Mouse (Mus musculus): ENCODE measurements around the gene Nr1h4.

Gene Nr1h4

GRCm38 (mm10) chr10:89522481-89522880 lies 10.9 kb downstream of the Nr1h4 start:
- in situ Hi-C loops (cut with MboI; ENCODE audit: low sequenced_read_pairs): no loop called here

DNA sequence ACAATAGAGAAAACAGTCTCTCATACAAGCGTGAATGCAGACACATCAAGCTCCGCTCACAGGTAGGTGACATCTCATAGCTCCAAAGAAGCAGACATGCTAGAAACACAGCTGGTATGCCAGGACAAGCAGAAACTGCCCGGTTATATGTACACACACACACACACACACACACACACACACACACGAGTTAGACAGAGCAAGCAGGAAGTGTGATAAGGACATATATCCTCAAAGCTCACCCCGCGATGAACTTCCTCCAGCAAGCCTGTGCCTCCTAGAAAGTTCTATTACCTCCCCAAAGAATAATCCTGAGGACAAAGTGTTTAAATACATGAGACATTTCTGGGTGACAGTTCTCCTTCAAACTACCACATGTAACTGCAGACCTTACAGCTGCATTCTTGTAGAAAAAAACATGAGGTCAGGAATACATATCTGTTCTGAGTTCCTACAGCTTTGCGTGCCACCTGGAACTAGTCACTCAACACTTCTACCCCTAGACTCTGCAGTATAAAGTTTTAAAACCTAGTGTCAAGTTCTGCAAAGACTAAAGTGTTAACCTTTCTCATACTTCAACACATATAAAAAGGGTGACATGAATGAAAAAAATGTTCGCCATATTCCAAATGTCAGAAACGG lies 11.5 kb downstream of the Nr1h4 start:
- in situ Hi-C loops (cut with MboI; ENCODE audit: low sequenced_read_pairs): no loop called here

DNA sequence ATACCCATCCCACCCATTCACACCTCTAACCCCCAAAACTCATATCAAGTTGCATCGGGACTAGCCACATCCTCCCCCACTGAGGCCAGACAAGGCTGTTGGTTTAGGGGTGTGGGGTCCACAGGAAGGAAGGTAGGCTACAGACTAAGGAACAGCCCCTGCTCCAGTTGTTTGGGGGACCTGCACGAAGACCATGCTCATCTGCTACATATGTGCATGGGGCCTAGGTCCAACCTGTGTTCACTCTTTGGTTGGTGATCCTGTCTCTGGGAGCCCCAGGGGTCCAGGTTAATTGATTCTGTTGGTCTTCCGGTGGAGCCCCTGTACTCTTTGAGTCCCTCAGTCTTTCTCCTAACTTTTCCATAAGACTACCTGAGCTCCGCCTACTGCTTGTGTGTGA lies 13.0 kb downstream of the Nr1h4 start:
- in situ Hi-C loops (cut with MboI; ENCODE audit: low sequenced_read_pairs): no loop called here

DNA sequence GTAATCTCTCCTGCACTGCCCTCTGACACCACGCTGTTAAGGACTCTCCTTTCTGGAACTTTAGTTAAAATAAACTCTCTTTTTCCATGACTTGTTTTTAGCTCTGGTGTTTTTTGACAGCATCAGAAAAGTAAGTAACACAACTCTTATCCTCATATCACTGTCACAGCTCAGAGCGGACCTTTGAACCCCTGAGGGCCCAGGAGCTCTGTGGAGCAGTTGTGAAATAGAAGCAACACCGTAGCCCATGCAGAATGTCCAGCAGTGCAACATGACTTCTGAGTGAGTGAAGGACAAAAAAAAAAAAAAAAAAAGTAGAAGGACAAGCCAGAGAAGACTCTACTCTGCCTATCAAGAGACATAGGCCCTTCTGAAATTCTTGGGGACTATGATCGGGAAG lies 14.2 kb downstream of the Nr1h4 start:
- in situ Hi-C loops (cut with MboI; ENCODE audit: low sequenced_read_pairs): no loop called here

DNA sequence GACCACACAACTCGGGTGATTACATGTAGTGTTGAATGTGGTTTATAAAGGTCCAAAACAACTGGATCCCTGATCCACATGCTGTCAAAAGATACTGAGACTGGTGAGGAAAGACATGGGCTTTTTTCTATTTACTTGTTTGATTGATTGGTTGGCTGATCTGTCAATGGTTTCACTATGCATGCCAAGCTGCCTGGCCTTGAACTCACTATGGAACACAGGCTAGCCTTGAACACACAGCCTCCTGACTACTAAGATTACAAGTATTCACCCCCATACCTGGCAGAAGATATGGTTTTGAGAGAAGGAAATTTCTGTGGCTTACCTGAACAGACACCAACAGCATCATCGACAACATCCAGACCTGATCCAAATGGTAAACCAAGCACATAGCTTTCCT lies 15.0 kb downstream of the Nr1h4 start:
- in situ Hi-C loops (cut with MboI; ENCODE audit: low sequenced_read_pairs): no loop called here

GRCm38 (mm10) chr10:89515813-89516212 lies 17.6 kb downstream of the Nr1h4 start:
- in situ Hi-C loops (cut with MboI; ENCODE audit: low sequenced_read_pairs): no loop called here

- in situ Hi-C loops (cut with MboI; ENCODE audit: low sequenced_read_pairs): no loop called here
Measured at GRCm38 (mm10) chr10:89512562-89512961, 20.8 kb downstream of the Nr1h4 start.

GRCm38 (mm10) chr10:89510547-89510946 lies 22.8 kb downstream of the Nr1h4 start:
- in situ Hi-C loops (cut with MboI; ENCODE audit: low sequenced_read_pairs): no loop called here

DNA sequence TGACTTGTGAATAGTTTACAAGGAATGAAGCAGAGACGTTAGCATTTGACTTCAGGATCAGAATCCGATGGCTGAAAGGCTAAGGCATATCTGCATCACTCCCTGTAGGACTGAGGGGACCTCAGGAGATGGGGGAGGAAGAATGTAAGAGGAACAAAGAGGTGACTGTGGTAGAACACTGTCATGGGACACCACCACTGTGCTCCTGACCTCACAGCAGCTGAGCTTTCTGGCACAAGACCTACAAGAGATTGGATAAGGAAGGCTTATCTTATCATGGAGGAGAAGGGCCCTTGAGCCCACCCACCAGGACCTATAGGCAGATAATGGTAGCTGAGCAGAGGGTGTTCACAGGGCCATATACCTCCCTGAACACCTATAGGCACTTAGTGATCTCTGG lies 24.8 kb downstream of the Nr1h4 start:
- in situ Hi-C loops (cut with MboI; ENCODE audit: low sequenced_read_pairs): no loop called here

DNA sequence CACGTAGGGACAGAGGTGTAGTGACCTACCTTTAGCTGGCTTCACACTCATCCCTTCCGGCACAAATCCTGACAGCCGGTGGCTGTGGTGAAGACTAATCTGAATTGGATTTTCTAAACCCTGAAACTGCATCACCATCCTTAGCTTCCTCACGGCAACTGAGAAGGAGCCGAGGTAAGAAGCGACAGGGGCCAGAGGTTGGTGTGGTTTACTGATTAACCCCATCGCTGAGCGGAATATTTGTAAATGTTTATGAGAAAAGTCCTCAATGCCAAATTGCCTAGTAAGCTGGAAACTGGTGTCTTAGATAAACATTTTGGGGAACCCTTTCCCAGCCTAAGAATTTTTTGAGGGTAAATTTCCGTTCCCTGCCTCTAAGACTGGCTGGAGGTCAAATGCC lies 26.9 kb downstream of the Nr1h4 start:
- in situ Hi-C loops (cut with MboI; ENCODE audit: low sequenced_read_pairs): no loop called here

DNA sequence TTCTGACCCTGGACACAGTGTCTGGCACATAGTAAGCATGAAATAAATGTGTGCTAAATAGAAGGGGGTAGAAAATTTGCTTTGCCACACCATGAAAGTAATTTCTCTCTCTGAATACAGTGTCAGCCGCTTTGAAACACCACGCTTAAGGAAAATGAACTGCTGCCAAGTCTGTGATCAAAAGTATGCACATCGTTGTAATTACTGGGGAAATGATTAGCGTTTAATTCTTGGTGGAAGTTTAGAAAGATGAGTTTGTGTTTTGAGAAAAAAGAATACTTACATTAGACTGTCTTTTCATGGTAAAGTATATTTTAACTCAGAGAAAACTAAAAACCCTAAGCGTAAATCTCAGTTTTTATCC lies 27.8 kb downstream of the Nr1h4 start:
- in situ Hi-C loops (cut with MboI; ENCODE audit: low sequenced_read_pairs): no loop called here

- in situ Hi-C loops (cut with MboI; ENCODE audit: low sequenced_read_pairs): no loop called here
Measured at GRCm38 (mm10) chr10:89504952-89505591, 28.3 kb downstream of the Nr1h4 start.

GRCm38 (mm10) chr10:89502986-89503560 lies 30.3 kb downstream of the Nr1h4 start:
- in situ Hi-C loops (cut with MboI; ENCODE audit: low sequenced_read_pairs): no loop called here

GRCm38 (mm10) chr10:89501902-89502301 lies 31.5 kb downstream of the Nr1h4 start:
- in situ Hi-C loops (cut with MboI; ENCODE audit: low sequenced_read_pairs): no loop called here

DNA sequence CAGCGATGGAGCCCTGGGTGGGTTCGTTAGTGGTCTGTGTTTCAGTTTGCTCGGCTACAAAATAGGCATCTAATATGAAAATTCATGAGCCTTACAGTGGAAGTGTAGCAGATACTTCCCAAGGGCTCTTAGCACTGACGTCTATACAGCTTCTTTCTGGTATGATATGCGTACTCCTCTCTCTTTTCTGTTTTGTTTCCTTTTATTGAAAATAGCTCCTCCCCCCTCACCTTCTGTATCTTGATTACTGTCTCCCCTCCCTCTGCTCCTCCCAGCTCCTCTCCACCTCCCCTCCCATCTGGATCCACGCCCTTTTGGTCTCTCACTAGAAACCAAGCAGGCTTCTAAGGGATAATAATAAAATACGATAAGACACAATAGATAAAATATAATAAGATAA lies 37.8 kb downstream of the Nr1h4 start:
- in situ Hi-C loops (cut with MboI; ENCODE audit: low sequenced_read_pairs): no loop called here

DNA sequence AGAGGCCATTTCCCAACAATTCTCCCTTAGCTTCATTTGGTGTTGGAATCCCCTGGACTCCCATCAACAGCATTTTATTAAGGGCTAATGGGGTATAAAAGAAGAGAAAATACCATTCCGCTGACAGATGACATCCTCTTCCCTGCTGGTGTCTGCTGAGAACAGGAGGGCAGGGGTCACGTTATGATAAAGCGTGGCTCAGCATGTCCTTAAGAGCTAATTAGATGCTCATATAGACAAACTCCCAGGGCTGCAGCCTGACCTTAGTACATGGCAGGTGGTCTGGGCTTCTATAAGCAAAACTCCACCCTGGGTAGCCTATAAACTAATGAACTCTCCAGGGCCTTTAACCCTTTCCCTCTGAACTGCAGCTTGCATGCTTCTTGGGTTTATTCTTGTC lies 42.1 kb downstream of the Nr1h4 start:
- in situ Hi-C loops (cut with MboI; ENCODE audit: low sequenced_read_pairs): no loop called here

DNA sequence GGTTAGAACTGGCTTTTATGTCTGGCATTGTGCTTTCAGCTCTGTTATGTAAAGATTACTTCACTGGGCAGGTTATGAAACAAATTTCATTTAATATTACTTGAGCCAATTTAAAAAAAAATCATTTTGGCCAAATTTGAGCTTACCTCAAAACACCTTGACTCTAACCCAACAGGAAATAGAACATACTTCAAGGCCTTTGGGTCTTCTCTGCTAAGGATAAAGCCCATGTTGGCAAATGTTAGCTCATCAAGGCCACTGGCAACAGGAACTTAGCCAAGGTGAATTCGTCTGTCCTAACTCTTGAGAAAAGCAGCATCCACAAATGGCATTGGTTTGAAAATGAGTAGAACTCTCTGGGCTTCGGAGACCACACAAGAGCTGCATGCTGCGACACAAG lies 43.1 kb downstream of the Nr1h4 start:
- in situ Hi-C loops (cut with MboI; ENCODE audit: low sequenced_read_pairs): no loop called here

- in situ Hi-C loops (cut with MboI; ENCODE audit: low sequenced_read_pairs): no loop called here
Measured at GRCm38 (mm10) chr10:89489459-89489858, 43.9 kb downstream of the Nr1h4 start.

GRCm38 (mm10) chr10:89486995-89487742 lies 46.2 kb downstream of the Nr1h4 start:
- in situ Hi-C loops (cut with MboI; ENCODE audit: low sequenced_read_pairs): no loop called here

DNA sequence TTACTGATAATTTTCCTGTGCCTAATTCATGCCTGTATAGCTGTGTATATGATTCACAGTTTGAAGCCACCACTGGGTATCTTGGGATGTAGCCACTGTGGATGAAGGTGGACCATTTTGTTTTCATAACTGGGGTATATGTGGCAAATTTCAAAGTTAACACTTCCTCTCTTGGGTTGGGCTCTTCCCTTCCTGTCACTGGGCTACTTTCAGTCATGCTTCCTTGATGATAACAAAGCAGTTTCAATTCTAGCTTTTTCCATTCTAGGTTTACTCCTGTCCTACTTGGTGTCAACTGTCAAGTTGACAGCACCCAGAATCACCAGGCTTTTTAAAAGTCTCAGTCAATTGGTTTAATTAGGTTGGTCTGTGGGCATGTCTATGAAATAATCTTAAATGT lies 48.5 kb downstream of the Nr1h4 start:
- in situ Hi-C loops (cut with MboI; ENCODE audit: low sequenced_read_pairs): no loop called here

GRCm38 (mm10) chr10:89483812-89484602 lies 49.4 kb downstream of the Nr1h4 start:
- in situ Hi-C loops (cut with MboI; ENCODE audit: low sequenced_read_pairs): no loop called here

All from CH12F3 (cell line).